Mouse (Mus musculus): ENCODE measurements at regions not wholly inside any gene's neighbourhood (a gene's known extent, or its start where the extent isn't known, plus 50 kb on each side); places are given as distances from the start of the nearest gene placed in this dataset.

DNA sequence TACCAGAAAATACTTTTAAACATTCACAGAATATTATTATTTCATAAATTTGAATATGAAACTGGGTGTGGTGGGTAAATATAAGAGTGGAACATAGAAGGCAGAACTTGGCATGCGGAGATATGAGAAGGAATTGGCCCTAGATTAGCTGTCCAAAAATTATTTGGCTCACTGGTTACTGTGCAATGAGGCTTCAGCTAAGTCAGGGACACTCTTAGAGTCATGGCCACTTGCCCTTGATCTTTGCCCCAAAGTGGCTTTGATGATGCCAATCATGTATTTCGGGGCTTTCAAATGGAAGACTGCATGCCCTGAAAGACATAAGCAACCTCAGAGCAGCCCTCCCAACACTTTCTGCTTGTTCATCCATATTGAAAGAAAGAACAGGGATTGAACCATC lies 76.9 kb downstream of the Pxdc1 start:
- DNase-seq (ENCODE audit: low spot score in 2 of 2): no peak

- peak; percentile 12 to 25 for DNase-seq (ENCODE audit: low spot score in 2 of 2)
Measured at GRCm38 (mm10) chr13:34575997-34576314, 77.3 kb downstream of the Pxdc1 start.

DNA sequence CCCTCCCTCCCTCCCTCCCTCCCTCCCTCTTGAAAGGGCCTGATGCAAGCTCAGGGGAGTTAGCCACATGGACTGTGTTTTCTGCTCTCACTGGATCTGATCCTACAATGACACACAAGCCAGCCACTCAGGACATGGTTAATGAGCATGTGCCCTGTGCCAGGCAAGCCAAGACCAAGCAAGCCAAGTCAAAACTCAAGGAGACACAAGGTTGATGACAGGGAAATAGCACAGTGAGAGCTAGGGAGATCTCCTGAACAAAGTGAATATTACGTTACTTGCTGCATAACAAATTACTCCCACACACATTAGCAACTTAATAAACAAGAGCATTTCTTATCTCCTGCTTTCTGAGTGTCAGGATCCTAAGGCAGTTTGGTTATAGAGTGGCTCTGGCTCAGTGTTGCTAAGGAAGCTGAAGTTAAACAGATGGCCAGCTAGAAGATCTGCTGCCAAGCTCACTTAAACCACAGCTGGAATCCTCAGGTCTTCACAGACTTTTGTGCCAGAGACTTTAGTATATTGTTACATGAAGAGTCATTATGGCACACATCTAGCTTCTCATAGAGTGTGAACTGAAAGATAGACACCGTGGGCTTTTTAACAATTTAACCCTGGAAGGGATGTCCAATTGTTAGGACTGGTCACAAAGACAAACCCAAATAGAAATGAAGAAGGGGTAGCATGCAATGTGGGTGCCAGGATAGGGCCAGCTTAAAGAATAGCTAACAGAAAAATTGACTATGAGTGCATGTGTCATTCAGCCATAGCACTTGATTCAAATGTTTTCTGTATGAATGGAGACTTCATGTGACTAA lies 77.9 kb downstream of the Pxdc1 start:
- DNase-seq (ENCODE audit: low spot score in 2 of 2): peak in 1 of 2 experiments; percentile 4

DNA sequence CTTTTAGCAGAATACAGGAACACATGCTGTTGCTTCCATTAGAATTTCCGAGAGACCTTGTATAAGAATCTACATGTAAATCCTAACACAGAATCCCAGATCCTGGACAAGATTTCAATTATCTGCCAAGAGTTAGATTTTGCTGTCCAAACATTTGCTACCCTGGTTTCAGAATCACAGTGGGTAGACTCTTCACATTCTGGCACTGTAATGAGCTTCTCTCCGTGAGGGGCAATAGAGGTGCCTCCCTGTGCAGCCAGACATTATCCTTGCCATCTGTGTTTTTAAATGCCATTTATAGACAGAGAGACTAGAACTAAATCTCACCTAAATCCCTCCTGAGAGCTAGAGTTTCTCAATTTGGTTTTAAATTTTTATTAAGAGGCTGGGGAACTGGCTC lies 84.0 kb downstream of the Pxdc1 start:
- no peak for DNase-seq (ENCODE audit: low spot score in 2 of 2)

DNA sequence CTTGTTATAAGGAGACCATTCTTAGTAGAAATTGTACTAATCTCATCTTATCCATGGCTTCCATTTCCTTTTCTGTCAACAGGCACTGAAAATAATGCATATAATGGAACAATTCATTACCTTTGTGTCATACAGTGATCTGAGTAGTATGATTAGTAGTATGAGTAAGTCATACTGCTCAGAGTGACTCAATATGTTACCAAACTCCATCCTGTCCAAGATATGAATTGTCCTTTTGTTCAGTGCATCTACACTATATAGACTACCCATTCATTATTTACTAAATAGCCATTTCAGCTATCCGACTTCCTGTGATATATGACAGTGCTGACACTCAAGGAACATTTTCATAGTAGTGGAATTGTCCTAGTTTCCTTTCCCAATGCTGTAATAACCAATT lies 86.6 kb downstream of the Pxdc1 start:
- no peak for DNase-seq (ENCODE audit: low spot score in 2 of 2)

DNA sequence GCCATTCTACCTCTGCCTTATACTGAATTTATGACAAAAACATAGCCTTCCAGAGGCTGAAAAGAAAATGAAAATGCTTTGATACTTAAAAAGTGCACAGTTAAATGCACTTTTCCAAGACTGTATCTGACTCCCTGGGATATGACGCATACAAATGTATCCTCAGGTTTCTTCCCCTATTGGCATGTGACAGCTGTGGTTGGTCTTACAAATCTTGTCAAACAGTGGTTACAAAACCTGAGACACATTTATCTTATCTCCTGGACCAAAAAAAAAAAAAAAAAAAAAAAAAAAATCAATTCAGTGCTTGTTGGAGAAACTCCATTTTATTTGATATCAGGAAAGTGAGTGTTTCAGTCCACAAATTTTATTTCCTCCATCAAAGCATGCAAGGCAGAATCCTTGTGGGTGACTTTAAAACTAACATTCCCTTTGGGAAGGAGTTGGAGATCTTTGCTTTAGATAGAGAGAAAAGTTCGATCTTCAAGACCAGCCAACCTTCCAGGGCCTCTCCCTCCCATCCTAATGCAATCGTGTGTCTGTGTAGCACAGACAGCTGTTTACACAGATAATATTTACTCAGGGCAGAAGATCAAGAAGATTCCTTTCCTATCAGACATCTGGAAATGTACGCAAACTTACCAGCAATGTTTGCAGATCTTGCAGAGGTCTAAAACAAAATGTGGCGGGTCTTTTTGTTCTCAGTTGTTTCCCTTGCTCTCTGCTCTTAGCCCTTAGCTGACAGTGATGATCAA lies 103.0 kb downstream of the Pxdc1 start:
- DNase-seq (ENCODE audit: low spot score in 2 of 2): no peak

GRCm38 (mm10) chr13:34540646-34541045 lies 112.6 kb downstream of the Pxdc1 start:
- no peak for DNase-seq (ENCODE audit: low spot score in 2 of 2)

- no peak for DNase-seq (ENCODE audit: low spot score in 2 of 2)
Measured at GRCm38 (mm10) chr13:34533896-34534295, 119.4 kb downstream of the Pxdc1 start.

DNA sequence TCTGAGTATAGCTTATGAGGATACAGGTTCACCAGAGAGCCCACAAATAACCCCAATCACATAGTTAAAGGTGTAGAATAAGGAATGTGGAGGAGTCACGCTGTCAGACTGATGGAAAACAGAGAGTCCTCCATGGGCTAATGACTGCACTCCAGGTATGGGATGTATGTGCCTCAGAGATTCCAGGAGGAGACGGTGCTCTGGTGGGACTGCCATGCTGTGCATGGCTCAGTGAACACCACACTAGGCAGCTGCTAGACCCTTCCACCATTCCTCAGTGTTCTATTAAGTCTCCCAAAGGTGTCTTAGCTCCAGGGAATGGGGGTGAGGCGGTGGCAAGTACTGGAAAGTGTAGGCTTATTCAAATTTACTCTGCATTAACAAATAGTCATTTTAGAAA lies 142.0 kb downstream of the Pxdc1 start:
- no peak for DNase-seq (ENCODE audit: low spot score in 2 of 2)

DNA sequence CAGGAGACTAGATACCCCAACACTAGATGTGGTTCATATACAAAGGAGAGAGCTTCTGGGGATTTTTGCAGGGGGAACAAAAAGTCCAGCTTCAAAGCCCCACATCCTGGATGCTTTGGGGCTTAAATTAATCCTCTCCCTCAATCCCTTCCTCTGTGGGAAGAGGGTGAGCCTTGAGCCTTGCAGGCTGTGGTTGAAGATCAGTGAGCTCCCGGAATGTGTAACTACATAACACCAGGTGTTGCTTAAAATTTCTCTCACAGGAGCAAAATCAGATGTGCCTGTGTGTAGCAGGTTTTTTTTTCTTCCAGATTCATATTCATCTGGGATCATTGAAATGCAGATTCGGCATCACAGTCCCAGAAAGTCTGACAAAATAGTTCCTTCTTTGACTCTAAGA lies 146.1 kb downstream of the Pxdc1 start:
- DNase-seq (ENCODE audit: low spot score in 2 of 2): no peak

- no peak for DNase-seq (ENCODE audit: low spot score in 2 of 2)
Measured at GRCm38 (mm10) chr13:34505861-34506260, 147.4 kb downstream of the Pxdc1 start.

DNA sequence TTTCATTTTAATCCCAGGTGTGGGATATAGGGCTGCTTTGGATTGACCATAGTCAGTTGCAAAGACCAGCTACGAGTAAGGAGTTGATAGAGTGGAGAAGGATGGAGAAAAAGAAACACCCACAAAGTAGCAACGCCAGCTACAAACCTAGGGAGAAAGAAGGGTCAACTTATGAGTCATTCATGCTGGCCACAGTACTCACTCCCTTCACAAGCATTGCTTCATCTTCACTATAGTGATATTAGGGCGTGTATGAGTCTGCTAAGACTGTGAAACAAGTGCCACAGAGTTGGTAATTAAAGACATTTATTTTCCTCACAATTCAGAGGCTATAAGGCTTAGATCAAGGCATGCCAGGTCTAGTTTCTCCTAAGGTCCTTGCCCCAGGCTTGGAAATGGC lies 148.4 kb downstream of the Pxdc1 start:
- no peak for DNase-seq (ENCODE audit: low spot score in 2 of 2)

DNA sequence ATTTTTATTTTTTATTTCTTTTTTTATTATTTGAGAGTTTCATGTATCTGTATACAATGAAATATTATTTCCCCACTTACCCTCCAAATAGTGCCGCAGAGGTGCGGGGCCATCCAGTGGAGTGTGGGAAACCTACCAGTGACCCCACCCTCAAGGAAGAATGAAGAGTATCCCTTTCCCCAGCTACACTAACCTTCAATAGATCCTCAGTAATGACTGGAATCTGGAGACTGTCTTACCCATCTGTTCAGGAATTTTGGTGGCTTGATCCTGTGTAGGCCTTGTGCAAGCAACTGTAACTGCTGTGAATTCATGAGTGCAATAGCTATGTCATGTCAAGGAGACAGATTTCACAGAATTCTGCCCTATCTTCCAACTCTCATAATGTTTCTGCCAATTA lies 153.9 kb upstream of the Slc22a23 start:
- DNase-seq (ENCODE audit: low spot score in 2 of 2): no peak

DNA sequence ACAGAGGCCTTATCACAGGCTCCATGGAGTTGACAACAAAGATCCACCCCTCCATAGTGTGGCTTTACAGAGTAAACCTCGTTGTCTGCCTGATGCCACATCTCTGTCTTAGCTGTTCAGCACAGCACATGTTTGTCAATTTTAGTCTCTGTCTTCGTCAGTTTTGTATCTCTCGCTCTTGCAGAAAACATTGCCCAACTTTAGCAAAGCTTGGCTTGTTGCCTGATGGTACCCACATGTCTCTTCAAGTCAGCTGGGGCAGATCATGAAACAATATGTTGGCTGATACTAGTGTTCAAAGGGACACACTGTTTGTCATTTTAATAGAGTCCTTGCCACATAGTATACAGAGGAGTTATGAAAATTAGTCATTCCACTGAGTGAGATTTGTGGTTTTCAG lies 152.7 kb upstream of the Slc22a23 start:
- DNase-seq (ENCODE audit: low spot score in 2 of 2): no peak

GRCm38 (mm10) chr13:34484831-34485230 lies 139.8 kb upstream of the Slc22a23 start:
- no peak for DNase-seq (ENCODE audit: low spot score in 2 of 2)

- peak in 1 of 2 experiments; percentile 8 for DNase-seq (ENCODE audit: low spot score in 2 of 2)
Measured at GRCm38 (mm10) chr13:34481461-34481860, 136.5 kb upstream of the Slc22a23 start.

DNA sequence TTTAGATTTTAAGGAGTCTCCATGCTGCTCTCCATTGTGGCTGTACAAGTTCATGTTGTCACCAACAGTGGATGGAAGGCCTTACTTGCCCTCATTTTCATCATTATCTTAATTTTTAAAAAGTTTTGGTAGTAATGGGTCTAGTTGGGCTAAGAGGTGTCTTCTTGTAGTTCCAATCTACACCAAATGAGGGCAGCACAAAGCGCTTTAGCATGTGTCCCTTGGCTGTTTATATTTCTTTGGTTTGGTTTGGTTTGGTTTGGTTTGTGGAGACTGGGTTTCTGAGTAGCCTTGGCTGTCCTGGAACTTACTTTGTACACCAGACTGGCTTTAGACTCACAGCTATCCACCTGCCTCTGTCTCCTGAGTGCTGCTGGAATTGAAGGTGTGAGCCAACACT lies 125.4 kb upstream of the Slc22a23 start:
- no peak for DNase-seq (ENCODE audit: low spot score in 2 of 2)

- DNase-seq (ENCODE audit: low spot score in 2 of 2): peak; percentile 27 to 28
Measured at GRCm38 (mm10) chr13:34469568-34469967, 124.6 kb upstream of the Slc22a23 start.

DNA sequence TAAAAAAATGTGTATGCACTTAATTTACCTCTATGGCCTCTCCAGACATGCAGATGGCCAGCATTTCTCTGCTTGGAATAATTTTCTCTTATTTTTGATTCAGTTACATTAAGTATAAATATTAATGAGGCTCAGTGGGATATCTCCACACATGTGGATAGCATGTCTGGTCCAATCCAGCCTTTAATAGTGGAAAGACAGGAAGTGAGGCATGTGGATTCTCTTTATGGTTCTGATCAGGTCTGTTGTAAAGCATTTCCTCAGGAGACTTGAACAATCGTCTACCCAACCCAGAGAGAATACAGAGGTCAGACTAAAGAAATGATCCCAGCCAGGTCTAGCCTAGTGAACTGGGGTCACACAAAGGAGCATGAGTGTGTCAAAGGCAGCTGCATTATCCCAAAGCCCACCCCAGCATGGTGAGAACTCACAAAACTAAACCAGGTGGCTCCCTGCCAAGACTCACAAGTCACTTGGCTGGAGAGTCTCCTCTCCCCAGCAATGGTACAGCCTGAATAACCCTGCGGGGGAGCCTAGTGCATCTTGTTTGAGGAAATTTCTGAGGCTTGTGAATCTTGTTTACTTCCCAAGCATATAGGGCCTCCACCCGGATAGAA lies 123.3 kb upstream of the Slc22a23 start:
- DNase-seq (ENCODE audit: low spot score in 2 of 2): no peak

- no peak for DNase-seq (ENCODE audit: low spot score in 2 of 2)
Measured at GRCm38 (mm10) chr13:34465862-34466430, 121.0 kb upstream of the Slc22a23 start.

GRCm38 (mm10) chr13:34465456-34465855 lies 120.5 kb upstream of the Slc22a23 start:
- no peak for DNase-seq (ENCODE audit: low spot score in 2 of 2)

GRCm38 (mm10) chr13:34464221-34464620 lies 119.2 kb upstream of the Slc22a23 start:
- no peak for DNase-seq (ENCODE audit: low spot score in 2 of 2)

Data from layer of hippocampus, postnatal 10 days (tissue).